Mouse (Mus musculus): Measurements from ENCODE around the gene Prss33.
A peak's percentile ranks its signal among the peaks of the same experiment; 100 is the strongest.
"Not testable (repeated sequence)": the region's sequence is repeated elsewhere in the genome, so short reads cannot be mapped to it uniquely, and the experiment has no call there.

The Prss33 gene

DNA sequence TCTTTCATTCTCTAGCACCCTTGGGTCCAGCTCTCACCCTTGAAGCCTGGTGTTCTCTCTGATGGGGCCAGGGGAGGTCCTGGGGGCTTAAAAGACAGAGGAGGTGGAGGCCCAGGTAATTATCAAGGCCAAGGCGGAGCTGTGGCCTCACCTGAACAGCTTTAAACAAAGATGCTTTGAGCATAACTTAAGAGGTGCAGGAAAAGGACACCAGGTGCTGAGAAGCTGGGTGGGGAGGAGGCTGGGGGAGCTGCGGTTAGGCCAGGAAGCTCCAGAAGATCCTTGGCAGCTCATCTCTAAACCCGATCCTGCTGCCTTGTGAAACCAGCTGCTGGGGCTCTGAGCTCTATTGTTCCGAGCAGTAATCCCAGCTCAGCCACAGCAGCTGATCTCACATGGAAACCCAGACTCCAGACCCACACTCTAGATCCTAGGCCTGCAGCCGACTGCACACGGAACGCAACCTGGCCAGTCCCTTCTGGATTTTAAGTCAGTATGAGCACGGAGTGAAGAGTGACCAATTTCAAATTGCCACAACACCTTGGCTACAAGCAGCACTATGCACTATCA lies at the start of gene Prss33:
Prss33 (minus strand) TSS at position 51 of the 570 bp plus-strand sequence.
- DNase-seq (ENCODE audit: low spot score): no peak

DNA sequence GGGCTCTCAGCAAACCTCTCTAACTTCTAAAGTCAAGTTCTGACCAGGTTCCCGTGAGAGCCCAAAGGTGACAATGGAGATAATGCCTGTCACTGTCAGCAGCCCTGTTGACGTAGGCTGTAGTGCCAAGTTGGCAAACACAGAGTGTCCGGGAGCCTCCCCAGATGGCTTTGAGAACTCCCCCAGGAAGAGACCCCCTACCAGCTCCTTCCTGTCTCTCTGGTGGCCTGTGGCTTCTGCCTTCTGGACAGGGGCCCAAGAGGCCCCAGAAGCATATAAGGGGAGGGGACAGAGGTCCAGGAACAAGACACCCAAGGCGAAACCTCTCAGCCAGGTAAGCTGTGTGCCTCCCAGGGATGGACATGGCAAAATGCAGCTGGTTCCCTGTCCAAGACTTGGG lies 44.7 kb upstream of the Prss33 start, which contains the start of the genes Dcpp1 and Dcpp2:
Dcpp1 (plus strand) TSS at position 301 of the 400 bp plus-strand sequence.
Dcpp2 (plus strand) TSS at position 305 of the 400 bp plus-strand sequence.
- not testable (repeated sequence) for DNase-seq (ENCODE audit: low spot score)

DNA sequence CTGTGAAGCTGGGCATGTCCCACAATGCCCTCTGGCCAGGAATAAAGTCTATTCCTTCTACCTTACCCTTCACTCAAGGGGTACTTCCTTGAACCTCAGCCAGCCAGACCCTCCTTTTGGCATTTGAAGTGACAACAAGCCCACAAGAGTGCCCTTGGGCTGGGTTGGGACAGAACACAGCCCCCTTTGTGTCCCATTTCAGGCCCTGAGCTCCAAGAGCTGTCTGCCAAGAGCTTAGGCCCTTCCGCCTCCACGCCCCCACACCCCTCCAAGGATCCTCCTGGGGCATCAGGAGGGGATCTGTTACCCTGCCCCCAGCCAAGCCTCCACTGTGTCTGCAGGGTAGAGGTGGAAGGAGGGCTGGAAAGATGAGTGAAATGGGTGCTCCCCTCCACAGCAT lies 41.3 kb upstream of the Prss33 start:
- no peak for DNase-seq (ENCODE audit: low spot score)

DNA sequence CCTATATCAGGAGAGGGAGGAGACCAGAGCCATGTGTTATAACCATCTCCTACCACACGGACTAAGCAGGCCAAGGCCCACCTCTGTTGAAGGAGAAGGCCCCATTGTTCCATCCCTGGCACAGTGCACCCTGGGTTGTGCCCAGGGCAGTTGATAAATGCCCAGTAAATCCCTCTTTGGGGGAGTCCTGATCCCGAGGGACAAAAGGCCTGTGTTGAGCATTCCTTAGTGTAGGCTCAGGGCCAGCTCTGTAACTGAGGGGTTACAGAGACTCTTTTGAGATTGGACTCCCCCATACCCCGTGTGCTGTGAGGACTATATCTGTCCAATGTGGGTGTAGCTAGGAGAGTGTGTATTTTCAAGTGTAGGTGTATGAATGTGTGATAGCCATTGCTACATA lies 40.9 kb upstream of the Prss33 start:
- no peak for DNase-seq (ENCODE audit: low spot score)

DNA sequence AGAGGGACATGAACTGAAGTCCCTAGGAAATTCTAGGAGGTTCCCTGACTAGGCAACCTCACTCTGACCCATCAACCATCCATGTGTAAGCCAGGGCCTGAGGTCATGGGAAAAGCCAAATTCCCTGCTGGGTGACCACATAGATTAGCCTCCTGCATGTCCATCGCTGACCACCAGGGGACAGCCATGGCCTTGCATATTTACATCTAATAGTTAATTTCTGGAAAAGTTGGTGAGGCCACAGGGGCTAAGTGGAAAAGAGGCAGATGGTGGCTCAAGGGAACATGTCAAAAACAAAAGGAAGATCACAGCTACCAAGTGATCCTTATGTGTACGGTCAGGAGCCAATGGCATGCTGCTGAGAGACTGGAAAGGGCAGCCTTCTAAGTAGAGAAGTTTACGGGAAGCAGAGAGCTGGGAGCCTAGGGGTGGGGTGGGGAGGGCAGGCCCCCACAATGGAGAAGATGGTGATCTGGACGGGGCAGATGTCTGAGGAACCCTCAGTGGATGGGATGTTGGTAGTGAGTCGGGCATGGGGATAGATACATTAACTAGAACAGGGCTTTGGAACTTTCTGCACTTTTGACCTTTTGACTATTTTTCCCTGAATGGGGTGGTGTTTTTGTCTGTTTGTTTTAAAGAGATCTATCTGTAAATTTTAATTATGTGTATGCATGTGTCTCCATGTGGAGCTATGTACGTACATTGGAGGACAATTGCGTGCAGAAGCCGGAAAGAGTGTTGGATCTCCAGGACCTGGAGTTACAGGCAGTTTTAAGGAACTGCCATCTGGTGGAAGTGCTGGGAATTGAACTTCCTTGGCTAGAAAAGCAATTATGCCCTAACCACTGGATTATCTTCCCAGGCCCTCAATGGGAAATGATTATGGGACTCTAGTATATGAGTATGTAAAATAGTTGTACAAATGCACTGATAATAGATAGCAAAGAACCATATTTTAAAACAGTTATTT lies 38.3 kb upstream of the Prss33 start:
- peak; percentile 79 for DNase-seq (ENCODE audit: low spot score)

DNA sequence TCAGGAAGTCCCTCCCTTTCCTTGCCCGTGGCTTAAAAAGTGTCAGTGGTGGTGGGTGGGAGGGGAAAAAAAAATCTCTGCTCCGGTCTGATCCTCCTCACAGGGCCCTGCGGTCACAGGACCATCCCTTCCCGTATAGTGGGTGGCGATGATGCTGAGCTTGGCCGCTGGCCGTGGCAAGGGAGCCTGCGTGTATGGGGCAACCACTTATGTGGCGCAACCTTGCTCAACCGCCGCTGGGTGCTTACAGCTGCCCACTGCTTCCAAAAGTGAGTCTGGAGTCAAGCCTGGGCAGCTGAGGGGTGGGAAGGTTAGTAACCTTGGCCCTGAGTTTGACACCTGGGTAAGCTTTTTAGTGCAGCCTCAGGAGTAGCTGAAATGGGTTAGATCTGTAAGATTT lies 32.7 kb upstream of the Prss33 start:
- DNase-seq (ENCODE audit: low spot score): no peak

DNA sequence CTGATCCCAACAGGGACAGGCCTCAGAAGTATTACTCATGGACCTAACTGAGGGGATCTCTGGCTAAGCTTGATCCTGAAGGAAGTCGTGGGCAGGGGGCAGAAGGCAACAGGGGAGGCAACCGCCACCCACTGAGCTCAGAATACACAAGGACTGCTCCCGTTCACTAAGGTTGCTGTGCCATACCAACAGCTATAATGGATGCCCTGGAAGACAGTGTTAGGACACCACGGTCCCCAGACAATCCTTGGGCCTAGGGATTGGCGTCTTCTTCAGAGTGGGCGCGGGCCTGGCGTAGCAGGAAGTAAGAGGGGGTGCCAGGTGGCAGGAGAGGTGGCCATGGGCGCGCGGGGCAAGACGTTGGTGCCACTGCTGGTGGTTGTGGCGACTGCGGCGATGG lies 31.9 kb upstream of the Prss33 start, which contains the start of gene Prss21:
Prss21 (plus strand) TSS at position 301 of the 400 bp plus-strand sequence.
- no peak for DNase-seq (ENCODE audit: low spot score)

DNA sequence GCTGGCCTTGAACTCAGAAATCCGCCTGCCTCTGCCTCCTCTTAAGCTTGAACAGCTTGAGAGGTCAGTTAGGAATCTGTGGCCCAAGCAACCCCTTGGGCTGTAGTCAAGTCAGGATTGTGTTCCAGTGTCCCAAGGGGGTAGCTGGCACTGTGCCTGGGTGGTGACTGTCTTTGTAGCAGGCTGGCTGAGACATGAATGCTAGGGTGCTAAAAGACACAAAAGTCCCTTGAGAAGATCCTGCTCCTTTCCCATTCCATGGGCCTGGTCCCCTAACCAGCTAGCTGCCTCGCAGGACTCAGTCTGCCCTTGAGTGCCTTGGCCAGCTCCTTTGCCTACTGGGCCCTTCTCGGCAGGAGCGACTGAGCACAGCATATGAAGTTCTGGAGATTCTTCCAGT lies 27.1 kb upstream of the Prss33 start:
- no peak for DNase-seq (ENCODE audit: low spot score)

DNA sequence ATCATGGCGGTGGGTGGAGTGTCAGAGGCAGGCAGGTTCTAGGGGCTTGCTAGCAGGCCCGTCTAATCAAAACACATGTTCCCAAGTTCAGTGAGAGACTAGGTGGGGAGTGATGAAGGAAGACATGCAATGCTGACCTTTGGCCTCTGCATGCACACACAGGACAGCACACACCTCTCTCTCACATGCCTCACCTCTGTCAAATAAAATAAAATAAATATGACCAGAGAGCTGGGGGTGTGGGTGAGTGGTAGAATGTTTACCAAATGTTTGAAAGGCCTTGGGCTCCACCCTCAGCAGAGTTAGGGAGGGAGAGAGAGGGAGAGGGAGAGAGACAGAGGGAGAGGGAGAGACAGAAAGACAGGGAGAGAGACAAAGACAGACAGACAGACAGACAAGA lies 22.1 kb upstream of the Prss33 start:
- no peak for DNase-seq (ENCODE audit: low spot score)

DNA sequence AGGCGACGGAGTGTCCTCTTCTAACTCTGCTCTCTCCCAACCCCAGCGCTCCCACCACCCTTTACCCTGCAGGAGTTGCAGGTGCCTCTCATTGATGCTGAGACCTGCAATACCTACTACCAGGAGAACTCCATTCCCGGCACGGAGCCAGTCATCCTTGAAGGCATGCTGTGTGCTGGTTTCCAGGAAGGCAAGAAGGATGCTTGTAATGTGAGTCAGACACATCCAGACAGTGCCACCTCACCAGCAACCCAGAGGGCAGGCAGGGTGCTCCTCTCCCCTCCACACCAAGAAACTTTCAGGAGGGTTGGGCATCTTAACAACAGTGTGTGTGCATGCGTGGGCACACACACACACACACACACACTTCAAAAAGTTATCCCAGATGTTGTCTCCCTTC lies 21.3 kb upstream of the Prss33 start:
- no peak for DNase-seq (ENCODE audit: low spot score)

DNA sequence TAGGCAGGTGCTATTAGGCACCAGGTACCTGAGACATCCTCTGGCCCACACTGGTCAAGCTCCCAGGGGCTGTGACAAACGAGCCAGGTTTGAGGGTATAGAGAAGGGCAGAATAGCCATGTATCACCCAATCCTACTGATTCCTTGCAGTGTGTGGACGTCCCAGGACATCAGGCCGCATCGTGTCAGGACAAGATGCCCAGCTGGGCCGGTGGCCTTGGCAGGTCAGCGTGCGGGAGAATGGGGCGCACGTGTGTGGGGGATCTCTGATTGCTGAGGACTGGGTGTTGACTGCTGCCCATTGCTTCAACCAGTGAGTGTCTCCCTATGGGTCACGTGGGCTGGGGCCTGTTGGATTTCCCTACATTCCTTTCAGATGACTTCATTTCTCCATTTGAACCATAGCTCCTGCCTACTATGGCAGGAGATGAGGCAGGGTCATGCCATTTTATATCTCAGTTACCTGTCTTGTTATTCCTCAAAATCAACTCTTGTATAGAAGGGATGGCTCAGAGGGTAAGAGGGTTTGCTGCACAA lies 18.4 kb upstream of the Prss33 start:
- no peak for DNase-seq (ENCODE audit: low spot score)

DNA sequence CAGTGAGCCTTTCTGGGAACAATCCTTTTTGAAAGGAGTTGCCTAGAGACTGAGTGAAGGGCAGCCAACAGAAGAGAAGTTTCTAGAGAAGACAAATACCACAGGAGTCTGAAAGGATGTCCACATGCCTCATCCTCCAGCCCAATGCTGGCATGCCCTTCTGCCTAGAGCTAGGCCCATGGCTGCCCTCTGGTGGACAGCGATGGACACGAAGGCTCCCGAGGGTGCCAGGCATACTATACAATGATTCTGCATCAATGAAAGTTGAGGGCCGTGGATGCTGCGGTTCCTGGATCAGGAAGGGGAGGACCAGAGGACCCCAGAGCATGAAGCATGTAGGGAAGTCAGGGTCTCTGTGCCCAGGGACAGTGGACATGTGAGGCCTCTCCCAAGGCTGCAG lies 17.4 kb upstream of the Prss33 start:
- peak; percentile 69 for DNase-seq (ENCODE audit: low spot score)

DNA sequence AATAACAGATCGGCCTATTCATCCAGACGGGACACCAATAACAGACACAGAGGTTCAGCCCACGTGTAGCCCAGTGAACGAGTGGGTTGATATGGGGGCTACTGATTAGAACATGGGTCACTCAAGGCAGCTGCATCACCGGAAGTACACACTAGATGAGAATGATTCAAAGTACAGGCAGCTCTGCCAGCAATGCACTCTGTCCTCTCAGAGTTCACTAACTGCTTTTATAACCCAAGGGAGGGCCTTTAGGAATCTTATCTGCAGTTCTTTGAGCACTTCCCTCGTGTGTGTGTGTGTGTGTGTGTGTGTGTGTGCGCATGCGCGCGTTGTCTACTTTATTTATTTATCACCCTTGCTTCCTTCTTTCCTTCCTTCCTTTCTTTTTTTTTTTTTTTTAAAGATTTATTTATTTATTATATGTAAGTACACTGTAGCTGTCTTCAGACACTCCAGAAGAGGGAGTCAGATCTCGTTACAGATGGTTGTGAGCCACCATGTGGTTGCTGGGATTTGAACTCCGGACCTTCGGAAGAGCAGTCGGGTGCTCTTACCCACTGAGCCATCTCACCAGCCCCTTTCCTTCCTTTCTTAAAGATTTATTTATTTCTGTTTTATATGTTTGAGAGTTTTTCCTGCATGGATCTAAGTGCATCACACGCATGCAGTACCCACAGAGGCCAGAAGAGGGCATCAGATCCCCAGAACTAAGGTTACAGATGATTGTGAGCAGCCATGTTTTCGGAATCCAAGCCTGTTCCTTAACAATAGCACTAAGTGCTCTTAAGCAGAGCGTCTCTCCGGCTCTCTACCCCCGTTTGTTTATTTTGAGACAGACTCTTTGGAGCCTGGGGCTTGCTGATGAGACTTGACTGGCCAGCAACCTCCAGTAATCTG lies 15.2 kb upstream of the Prss33 start:
- DNase-seq (ENCODE audit: low spot score): peak; percentile 90

DNA sequence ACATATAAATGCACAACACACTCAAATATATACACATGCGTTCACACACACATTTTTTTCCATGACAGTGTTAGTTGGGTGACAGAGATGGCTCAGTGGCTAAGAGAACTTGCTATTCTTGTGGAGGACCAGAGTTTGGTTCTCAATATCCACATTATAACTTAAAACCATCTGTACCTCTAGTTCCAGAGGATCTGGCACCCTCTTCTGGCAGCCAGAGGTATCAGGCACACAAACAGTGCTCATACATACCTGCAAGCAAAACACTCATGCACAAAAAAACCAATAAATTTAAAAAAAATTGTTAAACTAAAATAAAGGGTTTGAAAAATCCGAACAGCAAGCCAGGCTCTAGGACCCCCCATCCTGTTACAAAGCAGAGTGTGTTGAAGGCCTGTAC lies 14.2 kb upstream of the Prss33 start:
- no peak for DNase-seq (ENCODE audit: low spot score)

DNA sequence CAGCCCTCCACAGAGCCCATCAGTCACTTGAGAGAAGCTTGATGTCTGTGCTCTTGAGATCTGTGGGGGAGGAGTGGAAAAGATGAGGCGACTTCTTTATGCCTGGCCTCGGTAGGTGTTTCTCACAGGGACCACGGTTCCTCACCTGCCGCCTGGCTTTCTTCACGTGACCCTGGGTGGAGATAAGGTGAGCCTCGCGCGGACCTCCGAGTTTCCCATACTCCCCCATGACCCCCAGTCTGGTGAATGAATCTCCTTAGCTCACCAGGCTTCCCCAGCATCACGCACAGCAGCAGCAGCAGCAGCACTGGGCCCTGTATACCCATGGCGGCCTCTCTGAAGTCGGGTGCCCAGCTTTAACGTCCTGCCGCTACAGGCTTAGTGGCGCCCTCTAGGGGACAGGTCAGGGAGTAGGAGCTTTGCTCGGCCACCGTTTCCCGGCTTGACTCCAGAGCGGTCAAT lies 8.0 kb upstream of the Prss33 start, which contains the start of the genes Prss32 and Prss41:
Prss32 (plus strand) TSS at position 44 of the 462 bp plus-strand sequence.
Prss41 (minus strand) TSS at position 361 of the 462 bp plus-strand sequence.
- DNase-seq (ENCODE audit: low spot score): peak; percentile 75

DNA sequence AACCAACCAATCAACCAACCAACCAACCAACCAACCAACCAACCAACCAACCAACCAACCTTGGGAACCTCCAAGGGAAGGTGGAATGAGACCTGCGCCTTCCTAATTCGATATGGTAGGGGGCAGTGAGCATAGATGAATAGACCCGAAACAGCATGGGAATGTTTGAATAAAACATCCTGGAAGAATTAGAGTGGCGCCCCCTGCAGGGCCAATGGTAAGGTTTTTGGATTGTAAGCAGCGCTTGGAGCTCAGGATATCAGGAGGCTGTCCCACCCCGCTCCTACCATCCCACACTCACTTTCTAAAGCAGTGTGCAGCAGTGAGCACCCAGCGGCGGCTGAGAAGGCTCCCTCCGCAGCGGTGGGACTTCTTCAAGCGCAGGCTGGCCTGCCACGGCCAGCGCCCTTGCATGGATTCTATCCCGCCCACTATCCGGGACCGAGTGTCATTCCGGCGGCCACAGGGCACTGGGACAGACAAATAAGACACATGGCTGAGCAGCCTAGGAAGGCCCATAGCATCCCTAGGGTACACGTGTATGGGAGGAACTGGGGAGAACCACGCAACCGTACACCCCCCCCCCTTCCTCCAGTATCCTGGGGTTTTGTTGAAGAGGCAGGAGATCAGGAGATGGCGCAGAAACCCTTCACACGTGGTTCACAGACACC lies 7.4 kb upstream of the Prss33 start:
- no peak for DNase-seq (ENCODE audit: low spot score)

DNA sequence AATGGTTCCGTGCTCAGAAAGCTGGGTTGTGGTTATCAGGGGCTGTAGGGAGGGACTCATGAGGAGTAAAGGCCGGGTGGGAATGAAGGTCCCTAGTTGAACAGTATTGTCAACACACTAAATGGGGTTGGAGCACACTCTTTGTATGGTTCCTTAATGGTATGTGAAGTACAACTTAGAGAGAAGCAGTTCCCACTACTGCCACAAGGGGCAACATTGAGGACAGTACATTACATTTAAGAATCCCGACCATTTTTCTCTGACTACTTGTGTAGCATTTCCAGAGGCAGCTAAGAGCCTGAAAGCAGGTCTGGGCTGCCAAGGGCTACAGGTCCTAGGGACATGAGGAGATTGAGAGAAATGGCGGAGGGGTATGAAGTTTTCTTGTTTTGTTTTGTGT lies 5.3 kb upstream of the Prss33 start:
- DNase-seq (ENCODE audit: low spot score): peak; percentile 88

DNA sequence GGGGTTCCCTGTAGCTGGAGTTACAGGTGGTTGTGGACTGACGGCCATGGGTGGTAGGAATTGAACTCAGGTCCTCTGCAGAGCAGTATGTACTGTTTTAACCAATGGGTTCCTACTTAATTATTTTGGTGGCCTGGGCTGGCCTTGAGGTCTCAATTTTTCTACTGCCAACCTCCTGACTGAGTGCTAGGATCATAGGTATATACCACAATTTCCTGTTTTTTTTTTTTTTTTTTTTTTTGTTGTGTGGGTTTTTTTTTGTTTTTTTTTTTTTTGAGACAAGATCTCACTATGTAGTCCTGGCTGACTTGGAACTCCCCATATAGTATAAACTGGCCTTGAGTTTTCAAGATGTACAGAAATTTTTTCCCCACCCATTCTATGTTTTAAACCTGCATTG lies 4.7 kb downstream of the Prss33 start:
- no peak for DNase-seq (ENCODE audit: low spot score)

DNA sequence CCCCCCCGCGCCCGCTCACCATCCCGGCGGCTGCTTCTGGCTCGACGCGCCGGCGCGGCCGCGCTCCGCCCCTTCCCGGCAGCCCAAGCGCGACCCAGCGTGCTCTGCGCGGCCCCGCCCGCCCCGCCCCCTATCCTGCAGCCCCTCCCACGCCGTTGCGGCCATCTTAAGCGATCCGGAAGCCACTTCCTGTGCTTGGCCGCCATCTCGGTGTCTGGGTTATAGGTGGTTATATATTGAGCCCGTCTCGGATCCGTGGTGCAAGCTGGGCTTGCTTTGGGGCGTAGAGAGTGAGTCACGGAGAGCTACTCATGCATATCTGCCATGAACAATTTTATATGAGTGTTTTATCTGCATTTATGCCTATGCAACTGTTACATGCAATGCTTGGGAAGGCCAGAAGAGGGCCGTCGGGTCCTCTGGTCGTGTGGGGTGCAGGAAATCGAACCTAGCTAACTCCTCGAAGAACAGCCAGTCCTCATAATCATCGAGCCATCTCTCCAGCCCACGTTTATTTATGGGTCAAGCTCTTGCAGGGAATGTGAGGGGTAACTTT lies 6.7 kb downstream of the Prss33 start, which contains the start of gene Elob:
Elob (minus strand) TSS at position 73 of the 556 bp plus-strand sequence.
- DNase-seq (ENCODE audit: low spot score): peak; percentile 93

DNA sequence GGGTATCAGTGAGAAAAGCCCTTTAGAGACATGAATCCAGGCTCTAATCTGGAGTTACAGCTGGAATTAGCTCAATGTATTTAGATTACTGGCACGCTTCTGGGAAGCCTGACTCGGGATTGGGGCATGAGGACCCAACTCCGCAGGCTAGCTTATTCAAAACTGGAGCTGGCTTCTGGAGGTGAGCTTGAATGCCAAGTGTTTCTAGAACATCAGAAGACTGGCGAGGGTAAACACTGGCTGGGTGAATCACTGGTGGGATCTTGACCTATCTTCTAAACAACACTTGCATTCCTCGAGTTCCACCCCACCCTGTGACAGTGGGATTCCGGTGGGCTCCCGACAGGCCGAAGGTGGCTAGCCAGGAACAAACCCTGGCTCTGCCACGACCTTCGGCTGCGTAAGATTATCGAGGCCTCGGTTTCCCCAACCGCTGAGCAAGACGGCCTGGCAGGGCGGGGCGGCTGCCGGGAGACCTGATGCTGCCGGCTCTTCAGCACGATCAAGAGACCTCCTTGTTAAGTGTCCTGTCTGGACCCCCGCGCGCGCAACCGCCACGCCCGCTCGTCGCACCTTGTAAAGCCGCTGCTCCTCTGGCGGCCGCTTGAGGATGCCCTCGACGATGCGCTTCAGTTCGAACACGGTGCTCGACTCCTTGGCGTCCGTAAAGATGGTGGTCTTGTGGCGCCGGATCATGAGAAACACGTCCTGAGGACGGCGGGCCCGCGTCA lies 7.4 kb downstream of the Prss33 start:
- DNase-seq (ENCODE audit: low spot score): peak; percentile 64

Data from embryo, embryonic 10.5 days (tissue).